Mouse (Mus musculus) mouse embryonic stem cell (cell line): ENCODE results near the gene Tmem232.
"Not testable (repeated sequence)": the region's sequence is repeated elsewhere in the genome, so short reads cannot be mapped to it uniquely, and the experiment has no call there.

Source experiments
- in situ Hi-C, 2 experiments: fragments of 300-500 bp; cut with MboI; formaldehyde crosslinking; loops; 1 replicate in 1 of 2; 3 replicates in 1 of 2; pipeline ENCODE4 v1.14.3; 2019 to 2020; ENCODE audit warnings: low sequenced_read_pairs in 2 of 2, low pct_unique_long_range_greater_than_20kb in 1 of 2, mixed read lengths in 1 of 2; ENCODE audit not compliant: unreplicated experiment in 1 of 2

Gene Tmem232

DNA sequence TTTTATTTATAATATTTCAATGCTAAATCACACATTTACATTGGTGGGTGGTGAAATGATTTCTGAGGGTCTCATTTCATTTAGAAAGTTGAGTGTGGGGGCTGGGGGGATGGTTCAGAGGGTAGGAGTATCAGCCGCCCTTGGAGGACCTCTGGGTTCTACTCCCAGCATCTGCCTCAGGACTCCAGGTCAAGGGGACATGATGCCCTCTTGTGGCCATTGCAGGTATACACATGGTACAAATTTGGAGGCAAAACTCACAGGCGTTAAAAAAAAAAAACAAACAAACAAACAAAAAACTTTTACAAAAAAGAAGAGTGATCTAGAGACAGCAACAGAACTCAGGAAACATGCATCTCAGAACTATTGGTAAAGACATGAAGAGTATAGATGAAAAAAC, 215.3 kb downstream of the Tmem232 start:
- in situ Hi-C loops: loop anchor here (10.0 kb wide), 1 partner anchor 250 kb away; no protein-coding TSS in a partner anchor

DNA sequence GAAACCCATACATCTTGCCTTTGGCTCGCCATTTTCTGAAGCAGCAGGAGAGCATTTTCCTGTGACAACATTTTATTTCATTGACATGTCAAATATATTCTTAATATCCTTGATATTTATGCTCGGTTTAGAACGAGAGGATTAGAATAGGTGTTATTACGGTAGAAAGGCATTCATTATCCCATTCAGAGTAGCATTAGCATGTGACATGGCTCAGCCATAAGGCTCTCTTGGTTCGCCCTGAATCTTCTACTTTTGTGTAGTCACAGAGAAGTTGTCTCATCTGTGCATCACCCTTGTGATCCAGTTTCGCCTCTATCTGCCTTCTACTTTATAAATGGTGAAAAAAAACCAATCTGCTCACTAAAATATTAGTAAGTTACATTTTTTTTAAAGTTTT, 220.0 kb downstream of the Tmem232 start:
- in situ Hi-C loops: loop anchor here (10.0 kb wide), 1 partner anchor 246 kb away; no protein-coding TSS in a partner anchor

DNA sequence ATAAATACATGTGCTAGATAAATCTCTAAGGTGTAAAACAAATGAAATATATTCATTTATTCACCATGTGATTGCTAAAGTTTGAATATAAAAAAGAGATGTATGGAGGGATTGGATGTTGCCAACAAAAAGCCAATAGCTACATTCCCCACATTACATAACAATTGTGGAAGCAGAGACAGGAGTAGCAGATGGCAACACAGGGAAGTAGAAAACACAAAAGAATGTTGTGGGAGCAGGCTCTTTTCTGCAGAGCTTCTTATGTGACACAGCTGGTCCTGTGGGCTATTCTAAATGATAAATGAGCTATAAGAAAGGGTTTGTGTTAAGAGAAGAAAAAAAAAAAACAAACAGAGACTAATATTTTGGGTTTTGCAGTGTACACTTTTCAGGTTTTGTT, 240.6 kb downstream of the Tmem232 start:
- in situ Hi-C loops: no loop called here

DNA sequence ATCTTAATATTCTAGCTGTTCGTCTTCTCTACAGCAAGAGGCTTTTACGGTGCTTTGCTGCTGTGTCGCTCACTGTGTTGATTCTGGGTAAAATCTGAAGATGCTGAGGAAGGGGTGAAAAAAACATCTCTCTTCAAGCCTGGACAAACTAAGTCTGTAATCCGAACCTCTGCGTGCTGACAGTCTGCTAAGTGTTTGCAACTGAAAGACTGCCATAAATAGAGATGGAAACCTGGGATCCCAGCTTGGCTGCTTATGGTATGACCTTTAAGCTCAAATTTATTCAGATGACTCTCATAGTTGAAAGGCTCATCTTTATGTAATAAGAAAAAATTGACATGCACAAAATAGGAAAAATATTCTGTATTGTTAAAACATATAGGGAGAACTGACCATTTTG, 242.8 kb downstream of the Tmem232 start:
- in situ Hi-C loops: no loop called here

DNA sequence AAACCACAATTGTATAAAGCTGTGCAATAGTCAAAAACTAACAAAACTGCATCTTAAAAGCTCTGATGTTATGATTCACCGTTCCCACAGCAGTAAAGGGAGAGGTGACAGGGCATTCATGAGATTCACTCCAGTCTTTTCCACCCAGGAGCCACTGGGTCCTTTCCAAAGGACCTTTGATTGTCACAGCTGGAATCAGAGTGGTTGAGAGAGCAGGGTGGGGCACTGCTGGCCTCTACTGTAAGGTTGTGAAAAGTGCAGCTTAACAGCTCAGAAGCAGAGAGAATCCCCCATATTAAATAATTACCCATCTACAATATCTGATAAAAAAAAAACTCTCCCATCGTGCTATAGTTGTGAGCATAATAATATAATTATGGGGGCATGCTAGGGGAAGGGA, 288.4 kb downstream of the Tmem232 start:
- in situ Hi-C loops: loop anchor here in 1 of 2 experiments (25.0 kb wide), 1 partner anchor 190 kb away; no protein-coding TSS in a partner anchor

DNA sequence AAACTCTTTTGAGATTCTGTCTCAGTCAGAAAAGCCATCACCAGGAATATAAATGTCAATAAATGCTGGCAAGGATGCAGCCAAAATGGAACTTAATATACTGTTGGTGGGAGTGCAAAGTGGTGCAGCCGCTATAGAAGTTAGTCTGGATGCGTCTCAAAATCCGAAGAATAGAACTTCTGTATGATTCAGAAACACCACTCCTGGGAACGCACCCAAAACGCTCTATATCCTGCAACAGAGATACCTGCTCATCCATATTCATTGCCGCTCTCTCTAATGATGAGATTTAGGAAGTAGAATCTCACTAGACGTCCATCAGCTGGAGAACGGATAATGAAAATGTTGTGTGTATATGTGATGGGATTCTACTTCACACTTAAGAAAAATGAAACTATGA, 290.3 kb downstream of the Tmem232 start:
- in situ Hi-C loops: loop anchor here in 1 of 2 experiments (25.0 kb wide), 1 partner anchor 188 kb away; no protein-coding TSS in a partner anchor

DNA sequence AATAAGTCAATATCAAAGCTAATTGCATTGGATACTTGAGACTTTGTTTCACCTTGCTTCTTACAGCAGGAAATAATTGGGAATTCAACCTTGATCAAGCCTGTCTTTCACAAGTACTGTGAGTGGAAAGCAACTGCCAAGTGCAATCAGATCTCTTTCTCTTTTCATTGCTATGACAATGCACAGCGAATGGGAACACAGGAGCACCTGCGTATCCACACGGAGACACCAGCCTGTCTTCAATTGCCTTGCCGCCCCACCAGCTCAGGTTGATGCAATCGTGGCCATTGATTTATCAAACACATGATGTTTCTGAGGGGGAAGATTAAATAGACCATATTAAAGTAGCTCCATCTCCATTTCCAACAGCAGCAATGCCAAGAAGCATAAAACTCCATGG, 296.9 kb downstream of the Tmem232 start:
- in situ Hi-C loops: no loop called here

DNA sequence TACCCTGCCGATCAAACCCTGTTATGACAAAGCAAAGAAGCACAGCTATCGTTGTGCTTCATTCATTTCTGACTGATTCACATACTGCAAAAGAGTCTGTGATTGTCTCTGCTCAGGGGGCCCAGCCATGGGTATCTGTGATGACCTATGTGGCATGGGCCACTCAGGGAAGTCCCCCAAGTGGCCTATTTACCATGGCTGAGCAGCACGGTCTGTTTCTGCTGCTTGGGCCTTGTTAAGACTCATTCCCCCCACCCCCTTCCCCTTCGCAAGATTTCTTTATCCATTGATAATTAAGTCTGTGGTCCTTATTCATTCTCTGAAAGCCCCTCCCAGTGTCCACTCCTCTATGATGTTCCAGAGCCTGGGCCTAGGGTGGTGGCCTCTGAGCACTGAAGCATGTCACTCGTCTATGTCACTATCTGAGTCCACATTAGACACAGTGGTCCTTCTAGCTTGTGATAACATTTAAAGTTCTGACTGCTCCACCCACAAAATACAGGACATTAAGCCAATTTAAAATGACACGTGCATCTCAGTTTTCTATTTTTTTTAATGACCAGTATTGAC, 315.1 kb downstream of the Tmem232 start:
- in situ Hi-C loops: no loop called here

DNA sequence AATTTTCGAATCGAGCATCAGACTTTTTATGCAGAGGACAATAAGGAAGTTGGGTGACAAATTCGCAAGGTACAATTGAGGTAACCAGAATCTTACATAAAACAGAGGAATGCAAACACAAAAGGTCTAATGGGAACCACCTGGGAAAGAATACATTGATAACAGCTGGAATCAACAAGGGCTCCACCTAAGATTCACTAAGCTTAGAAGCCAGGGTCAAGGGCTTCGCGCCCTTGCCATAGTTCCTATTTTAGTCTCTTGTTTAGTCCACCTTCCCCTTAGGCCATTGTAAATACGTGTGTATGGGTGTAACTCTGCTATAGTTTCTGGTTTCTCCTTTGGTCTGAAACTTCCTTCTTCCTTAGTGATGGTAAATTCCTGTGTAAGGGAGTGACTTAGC, 318.9 kb downstream of the Tmem232 start:
- in situ Hi-C loops: not testable (repeated sequence)
